Mouse (Mus musculus) monocyte, adult 5-6 weeks (primary cell): ENCODE data around the gene Rabl2. TPM values are rescaled to one million over a fixed set of nuclear protein-coding genes. Genes with fewer than 3 reads are reported as not detected.

Experiments used
- ATAC-seq: fragments of 153-309, 156-312 bp; replicated peaks from 2 replicates; pipeline ENCODE4 v1.8.0; 2017; ENCODE audit warnings: mild to moderate bottlenecking; ENCODE audit not compliant: low TSS enrichment, insufficient number of reproducible peaks, severe bottlenecking, poor library complexity, low FRiP score
- total RNA-seq: library from RNA; stranded (forward); fragments of 200-1000, 200-491, 200-594 nt; gene quantifications from 3 replicates; pipeline ENCODE4 v1.2.3, GENCODE M21; 2017

The Rabl2 gene
- 0.87 to 1.2 TPM in 2 of 3 replicates, not detected in the other for total RNA-seq

- peak; percentile 84 for ATAC-seq
These were observed at the start of gene Rabl2 for GRCm38 (mm10) chr15:89591723-89592455. Gene Rabl2, minus strand, starts transcription at chr15:89591923.

GRCm38 (mm10) chr15:89623626-89623959, 31.9 kb upstream of the Rabl2 start:
- no peak for ATAC-seq

GRCm38 (mm10) chr15:89622959-89623625, 31.4 kb upstream of the Rabl2 start:
- no peak for ATAC-seq

GRCm38 (mm10) chr15:89622312-89622958, 30.7 kb upstream of the Rabl2 start:
- no peak for ATAC-seq

GRCm38 (mm10) chr15:89607888-89608287, 16.2 kb upstream of the Rabl2 start:
- no peak for ATAC-seq

- no peak for ATAC-seq
These were observed 15.8 kb upstream of the Rabl2 start for GRCm38 (mm10) chr15:89607480-89607879.

- ATAC-seq: no peak
These were observed 14.3 kb upstream of the Rabl2 start for GRCm38 (mm10) chr15:89605822-89606570.

GRCm38 (mm10) chr15:89592548-89592947, 825 bp upstream of the Rabl2 start:
- ATAC-seq: no peak

GRCm38 (mm10) chr15:89591317-89591716, 406 bp downstream of the Rabl2 start:
- no peak for ATAC-seq

- ATAC-seq: no peak
These were observed 2.6 kb downstream of the Rabl2 start for GRCm38 (mm10) chr15:89589146-89589545.

- ATAC-seq: no peak
These were observed 6.1 kb downstream of the Rabl2 start for GRCm38 (mm10) chr15:89585631-89586030.

- no peak for ATAC-seq
These were observed 6.6 kb downstream of the Rabl2 start for GRCm38 (mm10) chr15:89585101-89585500.

- no peak for ATAC-seq
These were observed 9.2 kb downstream of the Rabl2 start for GRCm38 (mm10) chr15:89582494-89582893.

- ATAC-seq: no peak
These were observed 19.6 kb downstream of the Rabl2 start for GRCm38 (mm10) chr15:89572147-89572546.

- no peak for ATAC-seq
These were observed 23.6 kb downstream of the Rabl2 start, which contains the start of gene Acr for GRCm38 (mm10) chr15:89568114-89568513. Gene Acr, plus strand, starts transcription at chr15:89568326.

GRCm38 (mm10) chr15:89559202-89559731, 32.5 kb downstream of the Rabl2 start:
- ATAC-seq: no peak

- ATAC-seq: no peak
These were observed 33.7 kb downstream of the Rabl2 start for GRCm38 (mm10) chr15:89557996-89558390.

GRCm38 (mm10) chr15:89557179-89557995, 34.3 kb downstream of the Rabl2 start:
- no peak for ATAC-seq
